ENCODE assay signal across 8 mouse cellular contexts in the genomic region with DNA sequence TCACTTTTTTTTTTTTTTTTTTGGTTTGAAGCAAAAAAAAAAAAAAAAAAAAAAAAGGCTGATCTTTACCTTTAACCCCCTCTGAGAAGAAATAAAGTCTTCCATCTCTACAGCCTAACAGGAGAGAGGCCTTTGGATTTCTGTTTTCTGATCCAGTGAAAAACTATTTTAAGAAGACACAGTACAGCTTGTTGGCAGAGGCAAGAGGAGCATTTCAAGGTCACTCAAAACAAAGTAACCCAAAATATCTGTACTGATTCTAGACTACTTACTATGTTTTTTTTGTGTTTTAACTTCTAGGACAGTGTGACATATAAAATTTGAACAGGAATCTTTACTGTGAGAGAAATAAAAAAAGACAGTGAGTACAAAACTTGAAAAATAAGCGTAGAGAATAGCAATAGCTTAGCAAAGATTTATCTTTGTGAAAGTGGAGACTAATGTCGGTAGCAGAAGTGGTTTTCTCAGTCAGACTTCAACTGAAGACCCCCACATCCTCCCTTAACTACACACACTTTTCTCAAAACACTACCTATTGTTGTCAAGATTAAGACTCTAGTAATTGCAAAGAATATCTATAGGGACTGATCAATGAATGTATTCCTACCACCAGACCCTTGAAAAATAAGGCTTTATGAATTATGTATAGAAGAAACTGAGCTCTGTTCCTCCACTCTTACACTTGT. TPM values are rescaled to one million over a fixed set of nuclear protein-coding genes. Genes with fewer than 3 reads are reported as not detected.
DNase-seq lines count a peak whose midpoint lies in the region; ATAC-seq and TF ChIP-seq lines count a peak whose summit lies in the region.

No protein-coding gene starts in this region.

- 35% methylated on average over 2 of the region's 2 CpGs for WGBS in forebrain, postnatal 0 days
- WGBS in liver, embryonic 14.5 days (ENCODE audit: insufficient replicate concordance), result 17% methylated on average over 2 of the region's 2 CpGs
- WGBS in thymus, adult 2 months, result 30% methylated on average over 2 of the region's 2 CpGs

- H3K9me3 ChIP-seq in CH12.LX (replicated peaks; ENCODE audit: low read length), result no peaks in the 10 kb centered on the region
- H3K9me3 ChIP-seq in forebrain, postnatal 0 days (ENCODE audit: low read length), result no peaks in the 10 kb centered on the region
- H3K9me3 ChIP-seq in liver, embryonic 14.5 days (ENCODE audit: control insufficient read depth, low read length), result no peaks in the 10 kb centered on the region

- no peak for TF ChIP-seq POLR2A in CH12.LX (IDR thresholded peaks at IDR 0.05; ENCODE audit: low read depth, low read length)
- no peak for TF ChIP-seq POLR2A in thymus, adult 2 months (IDR thresholded peaks at IDR 0.05; ENCODE audit: control insufficient read depth, extremely low read depth, insufficient read depth, low read length, poor library complexity)

- peaks cover 7 to 38% of the 10 kb centered on the region in 2 experiments for H3K4me1 ChIP-seq in CH12.LX (ENCODE audit: control insufficient read depth in 1 of 2, insufficient read depth in 2 of 2)
- H3K4me1 ChIP-seq in forebrain, postnatal 0 days (ENCODE audit: insufficient read depth), result peaks cover 20% of the 10 kb centered on the region
- peaks cover 17 to 23% of the 10 kb centered on the region in 2 experiments for H3K4me1 ChIP-seq in liver, embryonic 14.5 days (replicated peaks; ENCODE audit: control insufficient read depth in 2 of 2, insufficient read depth in 2 of 2, low read length in 1 of 2)
- H3K4me1 ChIP-seq in thymus, adult 2 months (replicated peaks; ENCODE audit: control insufficient read depth, insufficient read depth, low read length), result peaks cover 6% of the 10 kb centered on the region

- H3K79me2 ChIP-seq in CH12.LX (replicated peaks; ENCODE audit: control insufficient read depth, extremely low read depth, insufficient read depth, poor library complexity, severe bottlenecking), result no peaks in the 10 kb centered on the region

- TF ChIP-seq CTCF in CH12.LX (conservative IDR thresholded peaks at IDR 0.05 in 1 of 2, IDR thresholded peaks at IDR 0.05 in 1 of 2; ENCODE audit: low read depth in 2 of 2, low read length in 2 of 2), result no peak
- TF ChIP-seq CTCF in forebrain, postnatal 0 days (IDR thresholded peaks at IDR 0.05; ENCODE audit: low read depth), result no peak
- no peak for TF ChIP-seq CTCF in liver, embryonic 14.5 days (IDR thresholded peaks at IDR 0.05; ENCODE audit: low read depth)
- no peak for TF ChIP-seq CTCF in thymus, adult 2 months (IDR thresholded peaks at IDR 0.05; ENCODE audit: borderline replicate concordance, control insufficient read depth, extremely low read depth, insufficient read depth, low read length, poor library complexity)

- dilution Hi-C loops in CH12.LX (cut with MboI; ENCODE audit: extremely low pct_ligation_motif_present, extremely low pct_unique_long_range_greater_than_20kb, low sequenced_read_pairs), result no loop called here

- H3K27me3 ChIP-seq in CH12.LX (replicated peaks), result no peaks in the 10 kb centered on the region
- no peaks in the 10 kb centered on the region for H3K27me3 ChIP-seq in forebrain, postnatal 0 days (ENCODE audit: insufficient read depth, low read length)
- H3K27me3 ChIP-seq in liver, embryonic 14.5 days (ENCODE audit: control insufficient read depth, insufficient read depth, low read length), result no peaks in the 10 kb centered on the region
- no peaks in the 10 kb centered on the region for H3K27me3 ChIP-seq in thymus, adult 2 months (ENCODE audit: control insufficient read depth, insufficient read depth, low read length)

- TF ChIP-seq RAD21 in CH12.LX (IDR thresholded peaks at IDR 0.05; ENCODE audit: low read depth, low read length), result no peak

- in situ Hi-C loops in CH12.LX (cut with MboI; ENCODE audit: low pct_ligation_motif_present, low pct_unique_long_range_greater_than_20kb, low sequenced_read_pairs), result loop anchor here (10.0 kb wide), 1 partner anchor 1495 kb away; the partner anchor contains the start of genes Hist1h2ah and Hist1h2bk

- DNase-seq in embryo, embryonic 10.5 days (ENCODE audit: low spot score), result peak; percentile 22
- DNase-seq in embryo, embryonic 11 days, result no peak
- DNase-seq in CH12.LX (ENCODE audit: extremely low read depth), result no peak
- no peak for DNase-seq in forebrain, postnatal 0 days
- no peak for DNase-seq in liver, embryonic 14.5 days (ENCODE audit: low read depth in 3 of 3, low spot score in 3 of 3)
- DNase-seq in thymus, adult 2 months, result no peak
- no peak for DNase-seq in cerebellum, adult 18-20 months
- no peak for DNase-seq in left cerebral cortex, adult 11 months (ENCODE audit: low spot score)

- H3K4me3 ChIP-seq in CH12.LX (replicated peaks in 1 of 3; ENCODE audit: low read depth in 2 of 3, low read length in 2 of 3, poor library complexity in 1 of 3), result peak overlapping the region; percentile 20 to 45 (median 37)
- peak overlapping the region; percentile 68 for H3K4me3 ChIP-seq in forebrain, postnatal 0 days (ENCODE audit: low read depth, low read length)
- peak overlapping the region; percentile 64 to 74 for H3K4me3 ChIP-seq in liver, embryonic 14.5 days (ENCODE audit: insufficient read depth in 1 of 2, low read depth in 2 of 2, low read length in 2 of 2)
- no peak overlapping the region for H3K4me3 ChIP-seq in thymus, adult 2 months (ENCODE audit: control insufficient read depth, insufficient read depth, low read length)

- peak overlapping the region; percentile 87; the same call in 1 of the 2 replicates for H3K4me2 ChIP-seq in CH12.LX (ENCODE audit: insufficient read depth, low read depth, poor library complexity, severe bottlenecking)
- peak overlapping the region; percentile 72 for H3K4me2 ChIP-seq in forebrain, postnatal 0 days (ENCODE audit: low read depth)
- peak overlapping the region; percentile 95 for H3K4me2 ChIP-seq in liver, embryonic 14.5 days (ENCODE audit: low read depth)

- peak; percentile 72 for TF ChIP-seq EP300 in CH12.LX (IDR thresholded peaks at IDR 0.05; ENCODE audit: low read length)
- TF ChIP-seq EP300 in liver, embryonic 14.5 days (IDR thresholded peaks at IDR 0.05; ENCODE audit: low read depth), result no peak

- H3K27ac ChIP-seq in CH12.LX (ENCODE audit: insufficient read depth, low read depth), result no peak overlapping the region
- peak overlapping the region; percentile 98 for H3K27ac ChIP-seq in forebrain, postnatal 0 days (ENCODE audit: low read depth, low read length)
- peak overlapping the region; percentile 100 for H3K27ac ChIP-seq in liver, embryonic 14.5 days
- no peak overlapping the region; the same call in 1 of the 2 replicates for H3K27ac ChIP-seq in thymus, adult 2 months (ENCODE audit: control insufficient read depth, insufficient read depth, low read length)

- no peak for ATAC-seq in forebrain, postnatal 0 days
- ATAC-seq in liver, embryonic 14.5 days (ENCODE audit: insufficient read depth), result no peak

- H3K36me3 ChIP-seq in CH12.LX (replicated peaks in 1 of 2; ENCODE audit: control insufficient read depth in 1 of 2, insufficient read depth in 1 of 2, low read length in 1 of 2), result no peaks in the 10 kb centered on the region
- no peaks in the 10 kb centered on the region for H3K36me3 ChIP-seq in forebrain, postnatal 0 days (ENCODE audit: insufficient read depth)
- H3K36me3 ChIP-seq in liver, embryonic 14.5 days (replicated peaks; ENCODE audit: control insufficient read depth, insufficient read depth, low read depth), result no peaks in the 10 kb centered on the region
- no peaks in the 10 kb centered on the region for H3K36me3 ChIP-seq in thymus, adult 2 months (ENCODE audit: control insufficient read depth, insufficient read depth, low read length)

- peak overlapping the region; percentile 89 for H3K9ac ChIP-seq in CH12.LX (ENCODE audit: insufficient read depth, low read depth)
- H3K9ac ChIP-seq in forebrain, postnatal 0 days, result peak overlapping the region; percentile 82
- H3K9ac ChIP-seq in liver, embryonic 14.5 days (replicated peaks), result peak overlapping the region; percentile 99

RNA-seq across cellular contexts. Expression of gene Hist1h4h, which starts 1.2 kb away (rescaled TPM):
- 4,350 and 4,957 TPM in 2 replicates for total RNA-seq in CH12.LX (2012; rRNA removed)
- 14.0 and 19.4 TPM in 2 replicates for total RNA-seq in CH12.LX (2014; rRNA removed)
- polyA plus RNA-seq in CH12.LX (2012; ENCODE audit: insufficient read length, low read depth), result 3.4 and 5.5 TPM in 2 replicates
- total RNA-seq in forebrain, postnatal 0 days (2014; rRNA removed), result 1,275 and 1,840 TPM in 2 replicates
- 4.1 and 5.7 TPM in 2 replicates for polyA plus RNA-seq in forebrain, postnatal 0 days (2015; fragmentation: Nextera tagmentation; extraction: Ambion mirVana)
- 8.6 and 24.1 TPM in 2 replicates for polyA plus RNA-seq in liver, embryonic 14.5 days (2012; rRNA removed)
- polyA plus RNA-seq in liver, embryonic 14.5 days (2014; fragmentation: Nextera tagmentation; extraction: Ambion mirVana), result 5.3 and 6.1 TPM in 2 replicates
- polyA plus RNA-seq in thymus, adult 2 months (2012; rRNA removed), result 150 and 182 TPM in 2 replicates

RNA-seq across cellular contexts. Expression of gene Hist1h2af, which starts 4.1 kb away (rescaled TPM):
- 824 and 932 TPM in 2 replicates for total RNA-seq in CH12.LX (2012; rRNA removed)
- 45.2 and 57.1 TPM in 2 replicates for total RNA-seq in CH12.LX (2014; rRNA removed)
- polyA plus RNA-seq in CH12.LX (2012; ENCODE audit: insufficient read length, low read depth), result 68.6 and 97.0 TPM in 2 replicates
- 135 and 227 TPM in 2 replicates for total RNA-seq in forebrain, postnatal 0 days (2014; rRNA removed)
- not detected in 2 replicates for polyA plus RNA-seq in forebrain, postnatal 0 days (2015; fragmentation: Nextera tagmentation; extraction: Ambion mirVana)
- polyA plus RNA-seq in liver, embryonic 14.5 days (2012; rRNA removed), result 375 and 609 TPM in 2 replicates
- 14.2 and 17.4 TPM in 2 replicates for polyA plus RNA-seq in liver, embryonic 14.5 days (2014; fragmentation: Nextera tagmentation; extraction: Ambion mirVana)
- 4,070 and 5,945 TPM in 2 replicates for polyA plus RNA-seq in thymus, adult 2 months (2012; rRNA removed)

RNA-seq across cellular contexts. Expression of gene Hist1h3g, which starts 5.6 kb away (rescaled TPM):
- 608 and 749 TPM in 2 replicates for total RNA-seq in CH12.LX (2012; rRNA removed)
- total RNA-seq in CH12.LX (2014; rRNA removed), result 50.1 and 75.3 TPM in 2 replicates
- polyA plus RNA-seq in CH12.LX (2012; ENCODE audit: insufficient read length, low read depth), result 3.4 and 3.6 TPM in 2 replicates
- total RNA-seq in forebrain, postnatal 0 days (2014; rRNA removed), result 116 and 134 TPM in 2 replicates
- 0.50 TPM in 1 of 2 replicates, not detected in the other for polyA plus RNA-seq in forebrain, postnatal 0 days (2015; fragmentation: Nextera tagmentation; extraction: Ambion mirVana)
- 48.1 and 52.5 TPM in 2 replicates for polyA plus RNA-seq in liver, embryonic 14.5 days (2012; rRNA removed)
- 8.6 and 9.6 TPM in 2 replicates for polyA plus RNA-seq in liver, embryonic 14.5 days (2014; fragmentation: Nextera tagmentation; extraction: Ambion mirVana)
- polyA plus RNA-seq in thymus, adult 2 months (2012; rRNA removed), result 496 and 661 TPM in 2 replicates

RNA-seq across cellular contexts. Expression of gene Hist1h2bh, which starts 13.6 kb away (rescaled TPM):
- total RNA-seq in CH12.LX (2012; rRNA removed) (261 and 290 TPM in 2 replicates), CH12.LX (2014; rRNA removed) (5.7 and 8.0 TPM in 2 replicates)
- 0.56 and 0.77 TPM in 2 replicates for polyA plus RNA-seq in CH12.LX (2012; ENCODE audit: insufficient read length, low read depth)
- 12.5 and 17.0 TPM in 2 replicates for total RNA-seq in forebrain, postnatal 0 days (2014; rRNA removed)
- 0.17 TPM in 1 of 2 replicates, not detected in the other for polyA plus RNA-seq in forebrain, postnatal 0 days (2015; fragmentation: Nextera tagmentation; extraction: Ambion mirVana)
- polyA plus RNA-seq in liver, embryonic 14.5 days (2012; rRNA removed), result 6.7 and 8.7 TPM in 2 replicates
- polyA plus RNA-seq in liver, embryonic 14.5 days (2014; fragmentation: Nextera tagmentation; extraction: Ambion mirVana), result 1.2 and 1.4 TPM in 2 replicates
- 37.8 and 51.2 TPM in 2 replicates for polyA plus RNA-seq in thymus, adult 2 months (2012; rRNA removed)

RNA-seq across cellular contexts. Expression of gene Hist1h3f, which starts 14.2 kb away (rescaled TPM):
- 553 and 608 TPM in 2 replicates for total RNA-seq in CH12.LX (2012; rRNA removed)
- total RNA-seq in CH12.LX (2014; rRNA removed), result 5.1 and 8.0 TPM in 2 replicates
- polyA plus RNA-seq in CH12.LX (2012; ENCODE audit: insufficient read length, low read depth), result 0.23 and 0.30 TPM in 2 replicates
- total RNA-seq in forebrain, postnatal 0 days (2014; rRNA removed), result 116 and 119 TPM in 2 replicates
- polyA plus RNA-seq in forebrain, postnatal 0 days (2015; fragmentation: Nextera tagmentation; extraction: Ambion mirVana), result 0.17 and 0.47 TPM in 2 replicates
- 5.1 and 13.6 TPM in 2 replicates for polyA plus RNA-seq in liver, embryonic 14.5 days (2012; rRNA removed)
- polyA plus RNA-seq in liver, embryonic 14.5 days (2014; fragmentation: Nextera tagmentation; extraction: Ambion mirVana), result 1.00 and 1.1 TPM in 2 replicates
- 72.3 and 87.8 TPM in 2 replicates for polyA plus RNA-seq in thymus, adult 2 months (2012; rRNA removed)

Comparison
In these comparisons a context has a peak if more than half of its experiments do, and no peak if none do; other contexts are left out.
1. H3K27ac ChIP-seq: peak in forebrain, postnatal 0 days (single experiment) and liver, embryonic 14.5 days (single experiment); none in CH12.LX (single experiment) and thymus, adult 2 months (single experiment).
2. RNA of gene Hist1h2af, which starts 4.1 kb away (polyA plus RNA-seq): 4,070 to 5,945 TPM in thymus, adult 2 months, 14.2 to 609 TPM in liver, embryonic 14.5 days and 68.6 to 97.0 TPM in CH12.LX; not detected in forebrain, postnatal 0 days; every median in the first group is over 10 times any median in the second.
3. Peak in every context shown above with its lines, with median percentiles within 50 percentile points of each other: H3K4me2 ChIP-seq and H3K9ac ChIP-seq.